Mouse (Mus musculus) hindbrain, embryonic 12.5 days (tissue): ENCODE data around the gene Chat. TPM values are rescaled to one million over a fixed set of nuclear protein-coding genes. Genes with fewer than 3 reads are reported as not detected.

ENCODE experiments used
- ATAC-seq: fragments of 200-750 bp; cut with Nextera tagmentation; 2 replicates; pipeline ENCODE4 v1.8.0; 2017; ENCODE audit warnings: moderate TSS enrichment; ENCODE audit not compliant: low FRiP score
- H3K27ac ChIP-seq: fragments of 300-500 bp; sonication (generic); 2 replicates; pipeline ENCODE4 v1.5.1; 2016; ENCODE audit warnings: mild to moderate bottlenecking
- H3K27me3 ChIP-seq: fragments of 300-500 bp; sonication (generic); 2 replicates; pipeline ENCODE4 v1.6.1; 2016; ENCODE audit warnings: mild to moderate bottlenecking
- H3K36me3 ChIP-seq: fragments of 300-500 bp; sonication (generic); 2 replicates; pipeline ENCODE4 v1.6.1; 2016; ENCODE audit warnings: mild to moderate bottlenecking
- H3K4me1 ChIP-seq: fragments of 300-500 bp; sonication (generic); 2 replicates; pipeline ENCODE4 v1.6.1; 2016
- H3K4me2 ChIP-seq: fragments of 300-500 bp; sonication (generic); replicated peaks from 2 replicates; pipeline ENCODE4 v1.6.1; 2016; ENCODE audit warnings: mild to moderate bottlenecking
- H3K4me3 ChIP-seq: fragments of 300-500 bp; sonication (generic); 2 replicates; pipeline ENCODE4 v1.5.1; 2016; ENCODE audit warnings: mild to moderate bottlenecking
- H3K9ac ChIP-seq: fragments of 300-500 bp; sonication (generic); 2 replicates; pipeline ENCODE4 v1.6.1; 2016; ENCODE audit warnings: mild to moderate bottlenecking, moderate library complexity
- H3K9me3 ChIP-seq: fragments of 300-500 bp; sonication (generic); replicated peaks from 2 replicates; pipeline ENCODE4 v1.6.1; 2016; ENCODE audit warnings: mild to moderate bottlenecking
- WGBS: fragments of 180-500 bp; shearing (Covaris S2); methylation state at CpG from one replicate; pipeline ENCODE4 v1.1.7; 2016; 5-methylcytosine and 5-hydroxymethylcytosine counted together
- polyA plus RNA-seq: library from polyadenylated mRNA; unstranded; fragments of >200 nt; fragmentation: Nextera tagmentation; extraction: Ambion mirVana; gene quantifications from 2 replicates; pipeline ENCODE4 v1.2.1, GENCODE M21; 2016

Chat gene
- polyA plus RNA-seq, 1 experiment from 2014 or later: 0.80 TPM

DNA sequence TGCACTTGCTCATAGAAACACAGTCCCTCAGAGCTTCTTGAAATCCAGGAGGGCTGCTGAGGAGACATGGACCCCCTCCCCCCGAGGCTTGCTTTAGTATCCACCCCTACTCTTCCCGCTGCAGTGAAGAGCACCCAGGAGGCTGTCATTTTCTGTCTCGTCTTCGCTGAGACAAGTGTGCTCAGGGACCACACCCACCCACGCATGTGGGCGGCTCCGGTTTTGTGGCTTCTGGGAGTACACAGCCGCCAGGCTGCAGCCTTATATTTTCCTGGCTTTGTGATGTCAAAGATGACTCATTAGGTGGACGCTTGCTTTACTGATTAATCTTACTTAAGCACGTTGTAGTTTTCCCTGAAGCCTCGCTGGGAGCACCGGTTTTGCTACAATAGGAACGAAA, 26.7 kb upstream of the Chat start:
- Histone ChIP-seq H3K4me3 (peak overlapping the region; percentile 18; the same call in 1 of the 2 replicates), H3K4me1 (no peaks in the 10 kb centered on the region), H3K9me3 (no peaks in the 10 kb centered on the region), H3K27me3 (peaks cover 3% of the 10 kb centered on the region), H3K36me3 (no peaks in the 10 kb centered on the region), H3K9ac (0 out of 2 replicates have a peak overlapping the region, but pooled peaks have one; percentile 23), H3K27ac (no peak overlapping the region), H3K4me2 (peak overlapping the region; percentile 47)
- WGBS: 18% methylated on average over 13 of the region's 13 CpGs
- no peak for ATAC-seq

DNA sequence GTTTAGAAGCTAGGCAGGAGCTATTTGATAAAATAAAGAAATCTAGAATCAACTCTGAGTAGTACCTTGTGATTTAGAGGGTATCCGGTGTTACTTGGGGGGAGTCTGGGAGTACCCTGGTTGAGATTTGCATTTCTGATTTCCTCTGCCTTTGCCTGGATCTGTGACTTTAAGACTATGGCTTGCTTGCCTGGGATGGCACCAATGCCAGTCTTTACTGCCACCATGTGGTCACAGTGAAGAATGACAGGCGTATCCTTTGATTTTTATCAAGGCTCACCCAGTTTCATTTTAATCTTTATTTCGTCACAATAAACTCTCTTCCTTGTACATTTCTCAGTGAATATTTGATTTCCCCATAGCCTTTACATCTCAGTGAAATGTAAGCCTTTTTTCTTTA, 16.3 kb upstream of the Chat start:
- no peak overlapping the region for H3K4me3 ChIP-seq
- no peaks in the 10 kb centered on the region; the same call in 1 of the 2 replicates for H3K27me3 ChIP-seq
- ATAC-seq: no peak
- no peak overlapping the region for H3K27ac ChIP-seq
- WGBS: 12% methylated on average over 3 of the region's 3 CpGs
- no peak overlapping the region for H3K9ac ChIP-seq
- no peaks in the 10 kb centered on the region for H3K9me3 ChIP-seq
- H3K36me3 ChIP-seq: no peaks in the 10 kb centered on the region
- no peaks in the 10 kb centered on the region for H3K4me1 ChIP-seq
- no peak overlapping the region for H3K4me2 ChIP-seq

DNA sequence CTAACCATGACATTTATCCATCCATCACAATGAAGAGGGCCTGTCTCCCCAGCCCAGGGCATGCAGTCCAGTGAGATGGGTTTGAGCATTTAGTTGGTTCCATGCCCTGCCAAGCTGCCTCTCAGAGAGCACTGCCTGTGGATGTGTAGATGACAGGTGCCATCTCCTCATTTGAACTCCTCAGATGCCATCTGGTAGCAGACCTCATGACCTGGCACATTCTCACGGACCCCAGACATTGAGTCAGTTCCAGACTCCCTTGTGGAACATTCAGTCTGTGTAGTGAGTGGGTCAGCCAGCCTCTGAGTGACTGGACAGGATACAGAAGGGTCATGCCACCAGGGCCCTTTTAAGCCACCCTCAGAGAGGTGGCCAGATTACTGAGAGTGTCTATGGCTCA, 11.8 kb upstream of the Chat start:
- no peak overlapping the region for H3K4me3 ChIP-seq
- no peaks in the 10 kb centered on the region for H3K36me3 ChIP-seq

DNA sequence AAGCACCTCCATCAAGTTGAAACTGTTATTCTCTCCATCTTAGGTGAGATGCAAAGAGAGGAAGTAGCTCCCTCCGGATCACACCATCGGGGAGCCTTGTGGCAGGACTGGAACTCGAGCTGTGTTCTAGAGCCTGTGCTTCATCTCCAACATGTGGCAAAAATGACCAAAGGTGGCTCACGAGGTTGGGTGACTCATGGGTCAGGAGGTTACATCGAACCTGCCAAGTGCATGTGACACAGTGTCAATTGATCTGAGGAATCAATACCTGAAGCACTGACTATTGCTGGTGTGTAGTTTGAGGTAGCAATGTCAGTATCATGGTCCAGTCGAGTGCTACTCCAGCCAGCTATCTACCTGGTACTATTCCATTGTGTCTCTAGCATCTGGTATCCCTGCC, 10.8 kb upstream of the Chat start:
- no peaks in the 10 kb centered on the region for H3K4me1 ChIP-seq
- no peak for ATAC-seq
- no peak overlapping the region for H3K4me3 ChIP-seq
- WGBS: 77% methylated on average over 6 of the region's 6 CpGs
- H3K9ac ChIP-seq: no peak overlapping the region
- H3K27ac ChIP-seq: no peak overlapping the region
- no peaks in the 10 kb centered on the region for H3K9me3 ChIP-seq
- no peaks in the 10 kb centered on the region for H3K36me3 ChIP-seq
- H3K4me2 ChIP-seq: no peak overlapping the region
- no peaks in the 10 kb centered on the region; the same call in 1 of the 2 replicates for H3K27me3 ChIP-seq

More for the DNA sequence above, 11.8 kb upstream of the Chat start:
- Histone ChIP-seq H3K27me3 (no peaks in the 10 kb centered on the region; the same call in 1 of the 2 replicates), H3K4me1 (no peaks in the 10 kb centered on the region), H3K9me3 (no peaks in the 10 kb centered on the region), H3K4me2 (no peak overlapping the region), H3K9ac (no peak overlapping the region), H3K27ac (no peak overlapping the region)
- WGBS: 59% methylated on average over 1 of the region's 1 CpGs
- ATAC-seq: no peak

DNA sequence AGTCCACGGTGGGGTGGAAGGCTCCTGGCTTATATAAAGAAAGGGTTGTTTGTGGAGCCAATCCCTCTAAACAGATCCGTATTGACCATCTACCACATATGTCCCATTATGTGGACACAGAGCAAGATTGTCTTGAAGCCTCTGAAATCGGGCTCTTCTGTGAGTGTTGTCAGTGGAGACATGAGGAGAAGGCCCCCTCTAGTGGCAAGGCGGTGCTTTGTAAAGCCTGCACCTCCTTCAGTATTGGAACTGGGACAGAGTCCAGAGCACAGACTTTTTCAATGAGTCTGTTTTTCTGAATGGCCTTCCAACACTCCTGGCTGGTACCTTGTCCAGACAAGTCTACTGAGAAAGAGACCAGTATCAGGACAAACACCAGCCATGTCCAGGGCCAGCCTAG, 7.2 kb upstream of the Chat start:
- Histone ChIP-seq H3K27ac (no peak overlapping the region), H3K9me3 (no peaks in the 10 kb centered on the region), H3K36me3 (no peaks in the 10 kb centered on the region), H3K4me3 (no peak overlapping the region), H3K4me2 (no peak overlapping the region), H3K4me1 (no peaks in the 10 kb centered on the region), H3K9ac (no peak overlapping the region), H3K27me3 (peaks cover 5% of the 10 kb centered on the region)
- ATAC-seq: peak; percentile 69; the same call in 1 of the 2 replicates
- 14% methylated on average over 4 of the region's 4 CpGs for WGBS

DNA sequence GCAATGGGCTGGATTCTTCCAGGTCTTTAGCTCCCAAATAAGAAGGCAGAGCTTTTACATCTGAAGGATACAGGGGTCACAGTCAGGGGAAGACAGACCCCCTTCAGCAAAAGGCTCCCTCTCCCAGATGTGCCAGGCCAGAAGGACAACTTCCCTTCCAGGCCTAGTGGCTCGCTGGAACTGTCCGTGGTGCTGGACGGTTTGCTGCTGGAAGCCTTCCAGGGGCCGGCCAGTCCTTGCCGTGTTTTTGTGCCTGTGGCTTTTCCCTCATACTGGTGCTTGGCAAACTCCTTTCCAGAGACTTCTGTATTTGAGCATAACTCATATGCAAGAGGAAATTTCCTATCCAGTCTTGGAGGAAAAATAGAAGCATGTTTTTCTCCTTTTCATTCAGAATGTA, 1.8 kb upstream of the Chat start:
- Histone ChIP-seq H3K4me3 (no peak overlapping the region), H3K27me3 (peaks cover 57% of the 10 kb centered on the region), H3K27ac (no peak overlapping the region), H3K36me3 (no peaks in the 10 kb centered on the region), H3K9me3 (no peaks in the 10 kb centered on the region), H3K4me1 (peaks cover 30% of the 10 kb centered on the region), H3K9ac (no peak overlapping the region), H3K4me2 (no peak overlapping the region)
- whole genome bisulfite sequencing: 6% methylated on average over 5 of the region's 5 CpGs
- ATAC-seq: no peak

DNA sequence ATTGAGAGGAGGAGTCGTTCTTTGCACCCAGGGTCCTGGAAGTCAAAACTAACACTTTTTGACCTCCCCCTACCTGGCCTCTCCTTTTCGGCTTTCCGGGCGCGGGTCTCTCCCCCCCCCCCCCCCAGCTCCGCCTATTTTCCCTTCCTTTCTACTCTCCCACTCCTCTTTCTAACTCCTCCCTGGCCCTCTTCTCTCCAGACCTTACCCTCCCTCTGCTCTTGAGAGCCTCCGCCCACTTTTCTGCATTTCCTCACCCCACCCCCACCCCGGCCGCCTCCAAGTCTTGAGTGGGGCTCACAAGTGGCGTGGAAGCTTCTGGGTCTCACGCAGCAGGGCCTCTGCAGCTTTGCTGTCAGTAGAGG, 301 bp downstream of the Chat start:
- peak overlapping the region; percentile 64 for H3K4me2 ChIP-seq
- no peak for ATAC-seq
- no peak overlapping the region for H3K9ac ChIP-seq
- peak overlapping the region; percentile 40 for H3K4me3 ChIP-seq
- H3K27me3 ChIP-seq: peaks cover 78% of the 10 kb centered on the region
- H3K27ac ChIP-seq: no peak overlapping the region
- no peaks in the 10 kb centered on the region; the same call in 1 of the 2 replicates for H3K9me3 ChIP-seq
- 2% methylated on average over 6 of the region's 11 CpGs for WGBS
- H3K4me1 ChIP-seq: peaks cover 32% of the 10 kb centered on the region
- no peaks in the 10 kb centered on the region for H3K36me3 ChIP-seq

DNA sequence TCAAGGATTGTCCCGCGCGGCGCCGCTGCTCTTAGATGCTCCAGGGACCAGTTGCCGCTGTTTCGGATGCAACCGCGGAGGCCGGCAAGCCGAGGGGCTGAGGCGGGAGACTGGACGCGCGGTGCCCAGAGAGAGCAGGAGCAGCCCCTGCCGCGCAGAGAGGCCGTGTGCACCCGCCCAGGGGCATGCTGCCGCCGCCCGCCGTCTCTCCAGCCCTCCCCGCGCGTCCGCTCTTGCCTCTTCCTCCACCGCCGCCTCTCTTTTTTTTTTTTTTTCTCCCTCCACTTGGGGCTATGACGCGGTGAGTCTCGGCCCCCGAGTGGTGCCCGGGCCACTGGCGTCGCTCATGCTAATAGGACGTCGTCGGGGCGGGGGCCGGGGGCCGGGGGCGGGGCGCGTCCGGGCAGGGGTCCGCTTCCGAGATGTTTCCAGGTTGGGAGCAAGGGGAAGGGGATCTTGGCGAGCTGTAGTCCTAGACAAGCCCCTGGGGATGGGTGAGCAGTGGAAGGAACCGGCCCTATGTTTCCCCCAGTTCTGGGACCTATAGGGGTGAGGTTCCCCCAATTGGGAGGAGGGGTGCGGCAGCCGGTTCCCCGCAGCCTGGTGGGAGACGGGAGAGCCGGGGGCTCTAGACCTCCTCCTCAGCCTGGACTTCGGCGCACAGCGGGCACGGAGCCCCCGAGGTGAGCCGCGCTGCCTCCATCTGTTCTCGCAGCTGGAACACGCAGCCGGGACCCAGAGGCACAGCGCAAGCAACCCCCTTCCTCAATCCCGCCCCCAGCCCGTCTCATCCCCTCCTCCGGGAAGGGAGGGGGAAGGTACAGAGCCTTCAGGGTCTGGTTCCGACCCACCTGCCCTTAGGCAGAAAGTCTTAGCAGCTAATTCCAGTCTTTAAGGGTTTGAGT, 936 bp downstream of the Chat start, which contains the start of gene Slc18a3:
Gene Slc18a3 (minus strand): TSS at position 250 of the 905 bp plus-strand sequence.
- Histone ChIP-seq H3K4me3 (peak within 1 kb of the TSS; percentile 40), H3K4me2 (peak within 1 kb of the TSS; percentile 64), H3K9ac (peak within 1 kb of the TSS; percentile 54), H3K27ac (no peak within 1 kb of the TSS), H3K4me1 (peaks cover 33% of the 10 kb centered on the region), H3K27me3 (peaks cover 85% of the 10 kb centered on the region), H3K36me3 (no peaks in the 10 kb centered on the region), H3K9me3 (no peaks in the 10 kb centered on the region; the same call in 1 of the 2 replicates)
- 0% methylated on average over 53 of the region's 70 CpGs for WGBS
- ATAC-seq: peak; percentile 51; the same call in 1 of the 2 replicates

DNA sequence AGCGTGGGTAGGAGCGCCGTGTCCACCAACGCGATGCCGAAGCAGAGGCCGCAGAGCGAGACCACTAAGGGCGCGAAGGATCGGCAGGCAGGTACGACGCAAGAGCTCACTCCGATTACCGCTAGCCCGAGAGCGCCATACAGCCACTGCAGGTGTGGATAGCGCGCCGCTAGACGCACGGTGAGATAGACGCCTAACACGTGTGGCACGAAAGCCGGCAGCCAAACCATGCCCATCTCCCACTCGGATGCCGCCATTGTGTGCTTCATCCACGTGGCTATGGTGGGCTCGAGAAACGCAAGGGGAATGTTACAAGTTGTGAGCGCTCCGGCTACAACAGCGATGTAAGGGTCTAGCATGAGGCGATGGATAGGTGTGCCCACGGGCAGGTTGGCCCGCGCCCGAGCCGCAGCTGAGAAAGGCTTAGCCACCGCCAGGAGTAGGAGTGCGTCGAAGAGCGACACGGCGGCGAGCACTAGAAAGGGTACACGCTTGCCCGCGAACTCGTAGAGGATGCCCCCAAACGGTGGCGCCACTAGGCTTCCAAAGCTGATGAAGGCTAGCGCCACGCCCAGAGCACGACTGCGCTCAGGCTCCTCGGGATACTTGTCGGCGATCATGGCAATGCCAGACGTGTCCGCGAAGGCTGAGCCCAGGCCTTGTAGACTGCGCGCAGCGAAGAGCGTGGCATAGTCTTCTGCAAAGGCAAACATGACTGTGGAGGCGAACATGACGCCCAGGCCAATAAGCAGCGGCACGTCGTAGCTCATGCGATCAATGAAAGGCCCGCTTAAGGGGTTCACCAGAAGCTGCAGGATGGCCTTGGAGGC, 2.4 kb downstream of the Chat start:
- no peak overlapping the region for H3K9ac ChIP-seq
- WGBS: 4% methylated on average over 74 of the region's 74 CpGs
- peaks cover 98% of the 10 kb centered on the region for H3K27me3 ChIP-seq
- H3K4me2 ChIP-seq: peak overlapping the region; percentile 64
- peaks cover 33% of the 10 kb centered on the region for H3K4me1 ChIP-seq
- ATAC-seq: no peak
- no peaks in the 10 kb centered on the region; the same call in 1 of the 2 replicates for H3K9me3 ChIP-seq
- no peaks in the 10 kb centered on the region for H3K36me3 ChIP-seq
- peak overlapping the region; percentile 40 for H3K4me3 ChIP-seq
- H3K27ac ChIP-seq: no peak overlapping the region

DNA sequence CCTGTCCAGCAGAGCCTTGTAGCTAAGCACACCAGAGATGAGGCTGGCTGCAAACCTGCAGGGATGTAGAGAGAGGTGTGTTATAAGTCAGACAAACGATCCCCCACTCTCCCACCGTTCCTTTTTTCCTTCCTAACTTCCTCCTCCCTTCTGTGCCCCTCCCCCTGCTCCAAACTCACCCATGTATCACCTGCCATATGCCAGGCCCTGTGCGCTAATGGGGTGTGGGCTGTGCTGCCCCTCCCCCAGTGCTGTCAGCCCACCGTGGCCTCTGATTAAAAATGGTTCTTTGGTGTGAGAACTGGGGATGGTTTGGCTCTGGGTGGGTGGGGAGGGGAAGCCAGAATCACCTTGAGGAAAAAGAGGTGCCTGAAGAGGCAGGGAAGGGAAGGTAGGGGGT, 13.2 kb downstream of the Chat start:
- Histone ChIP-seq H3K9me3 (no peaks in the 10 kb centered on the region), H3K4me2 (no peak overlapping the region), H3K9ac (no peak overlapping the region), H3K4me3 (no peak overlapping the region), H3K27ac (no peak overlapping the region), H3K4me1 (peaks cover 11% of the 10 kb centered on the region), H3K27me3 (peaks cover 24% of the 10 kb centered on the region), H3K36me3 (no peaks in the 10 kb centered on the region)
- 16% methylated on average over 4 of the region's 4 CpGs for WGBS
- ATAC-seq: peak; percentile 60; the same call in 1 of the 2 replicates

DNA sequence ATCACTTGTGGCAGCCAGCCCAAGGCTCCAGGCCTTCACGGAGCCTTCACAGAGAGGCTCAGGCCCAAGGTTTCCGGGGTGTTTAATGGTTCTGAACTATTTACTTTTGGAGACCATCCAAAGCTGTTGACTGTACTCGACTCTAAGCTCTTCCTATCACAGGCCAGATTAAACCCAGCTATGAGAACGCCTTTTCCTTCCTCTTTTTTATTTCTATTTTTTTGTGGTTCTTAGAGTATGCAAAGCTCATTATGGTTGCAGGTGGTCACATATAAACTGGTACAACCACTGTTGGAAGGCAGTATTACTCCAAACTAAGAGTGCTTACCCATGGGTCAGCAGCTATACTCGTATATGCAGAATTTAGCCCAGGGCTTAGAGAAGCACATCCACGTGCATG, 18.8 kb downstream of the Chat start:
- no peak overlapping the region for H3K27ac ChIP-seq
- H3K9me3 ChIP-seq: no peaks in the 10 kb centered on the region
- peaks cover 5% of the 10 kb centered on the region; the same call in 1 of the 2 replicates for H3K27me3 ChIP-seq
- H3K4me2 ChIP-seq: no peak overlapping the region
- WGBS: 84% methylated on average over 6 of the region's 6 CpGs
- H3K4me1 ChIP-seq: peaks cover 4% of the 10 kb centered on the region; the same call in 1 of the 2 replicates
- H3K4me3 ChIP-seq: no peak overlapping the region
- H3K36me3 ChIP-seq: no peaks in the 10 kb centered on the region
- H3K9ac ChIP-seq: no peak overlapping the region
- no peak for ATAC-seq

DNA sequence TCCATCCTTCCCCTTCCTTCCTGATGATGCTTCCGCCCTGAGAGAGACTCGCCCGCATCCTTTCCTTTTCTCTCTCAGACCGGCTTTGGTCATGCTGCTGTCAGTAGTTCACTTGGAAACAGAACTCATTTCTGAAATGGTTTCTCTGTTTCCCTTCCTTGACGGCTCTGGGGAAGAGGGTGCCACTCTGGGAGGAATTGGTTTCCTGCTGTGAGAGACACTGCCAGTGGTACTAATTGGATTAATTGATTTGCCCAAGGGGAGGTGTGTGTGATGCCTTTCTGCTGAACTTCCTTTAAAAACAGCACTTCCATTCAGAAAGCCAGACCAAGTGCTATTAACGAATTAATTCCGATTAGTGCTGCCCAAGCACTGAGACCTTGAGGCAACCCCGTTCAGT, 22.3 kb downstream of the Chat start:
- 20% methylated on average over 8 of the region's 8 CpGs for WGBS
- Histone ChIP-seq H3K4me1 (peaks cover 12% of the 10 kb centered on the region; the same call in 1 of the 2 replicates), H3K9me3 (no peaks in the 10 kb centered on the region), H3K36me3 (no peaks in the 10 kb centered on the region), H3K27ac (no peak overlapping the region), H3K9ac (no peak overlapping the region), H3K27me3 (peaks cover 10% of the 10 kb centered on the region; the same call in 1 of the 2 replicates), H3K4me3 (no peak overlapping the region), H3K4me2 (no peak overlapping the region)
- no peak for ATAC-seq
